Mouse (Mus musculus): ENCODE data around the gene Serpina3m. TPM values are rescaled to one million over a fixed set of nuclear protein-coding genes. Genes with fewer than 3 reads are reported as not detected.
"Not testable (repeated sequence)": the region's sequence is repeated elsewhere in the genome, so short reads cannot be mapped to it uniquely, and the experiment has no call there.

The Serpina3m gene
- polyA plus RNA-seq, 1 experiment from 2014 or later: not detected

- Histone ChIP-seq H3K9ac (no peak overlapping the region), H3K4me1 (replicated peaks) (no peaks in the 10 kb centered on the region), H3K27me3 (no peaks in the 10 kb centered on the region), H3K4me2 (no peak overlapping the region), H3K4me3 (replicated peaks) (no peak overlapping the region), H3K36me3 (replicated peaks) (no peaks in the 10 kb centered on the region), H3K27ac (replicated peaks) (no peak overlapping the region), H3K9me3 (replicated peaks) (no peaks in the 10 kb centered on the region)
- no peak for ATAC-seq (ENCODE audit: insufficient read depth)
These were observed 50.2 kb downstream of the Serpina3m start for GRCm38 (mm10) chr12:104388477-104388876.

DNA sequence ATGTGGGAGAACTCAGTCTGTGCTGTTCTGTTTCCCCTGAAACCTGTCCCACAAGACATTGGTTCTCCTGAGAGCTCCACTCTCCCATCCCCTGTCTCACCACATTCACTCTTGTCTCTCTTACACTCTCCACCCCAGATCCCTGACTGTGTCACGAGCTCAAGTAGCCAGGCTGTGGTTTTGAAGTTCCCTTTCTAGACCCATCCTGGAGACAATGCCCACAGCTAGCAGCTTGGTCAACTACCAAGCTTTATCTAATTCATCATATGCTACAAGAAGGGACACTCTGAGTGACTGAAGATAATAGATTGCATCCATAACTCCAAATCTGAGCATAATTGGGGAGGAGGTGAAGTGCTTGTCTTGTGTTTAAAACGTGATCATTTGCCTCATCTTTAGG, 52.8 kb downstream of the Serpina3m start:
- not testable (repeated sequence) for ATAC-seq (ENCODE audit: insufficient read depth); H3K36me3 ChIP-seq (replicated peaks); H3K27ac ChIP-seq (replicated peaks); H3K4me3 ChIP-seq (replicated peaks); H3K27me3 ChIP-seq; H3K4me2 ChIP-seq; H3K9ac ChIP-seq; H3K4me1 ChIP-seq (replicated peaks); H3K9me3 ChIP-seq (replicated peaks)
- WGBS (ENCODE audit: insufficient replicate concordance): 15% methylated on average over 2 of the region's 2 CpGs

GRCm38 (mm10) chr12:104403968-104404367, 65.7 kb downstream of the Serpina3m start:
- Histone ChIP-seq H3K9ac (no peak overlapping the region), H3K9me3 (replicated peaks) (no peaks in the 10 kb centered on the region), H3K27me3 (no peaks in the 10 kb centered on the region), H3K4me3 (replicated peaks) (no peak overlapping the region), H3K36me3 (replicated peaks) (no peaks in the 10 kb centered on the region), H3K27ac (replicated peaks) (no peak overlapping the region), H3K4me1 (replicated peaks) (no peaks in the 10 kb centered on the region), H3K4me2 (no peak overlapping the region)
- WGBS (ENCODE audit: insufficient replicate concordance): 51% methylated on average over 5 of the region's 5 CpGs
- ATAC-seq (ENCODE audit: insufficient read depth): peak; percentile 74

DNA sequence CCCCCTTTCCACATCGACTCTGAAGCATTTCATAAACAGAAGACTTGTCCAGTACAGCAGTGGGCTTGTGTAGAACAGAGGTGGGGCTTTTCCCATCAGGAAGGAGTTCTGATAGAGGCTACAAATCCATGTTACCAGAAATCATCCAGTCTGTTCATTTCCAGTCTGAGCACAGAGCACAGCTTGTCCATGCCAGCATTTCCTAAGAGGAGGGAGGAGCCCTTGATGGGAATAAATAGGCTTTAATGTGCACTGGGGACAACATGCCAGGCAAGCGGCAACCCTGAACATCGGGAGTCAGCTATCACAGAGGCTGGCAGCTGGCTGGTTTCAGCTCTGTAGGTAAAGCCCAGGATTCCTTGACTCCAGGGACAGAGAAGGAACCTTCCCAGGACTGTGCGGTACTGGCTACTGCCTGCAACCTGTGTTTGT, 68.2 kb downstream of the Serpina3m start, which contains the start of gene Serpina3n:
Gene Serpina3n (plus strand): TSS at position 276 of the 432 bp plus-strand sequence.
- H3K36me3 ChIP-seq (replicated peaks): no peaks in the 10 kb centered on the region
- H3K4me1 ChIP-seq (replicated peaks): no peaks in the 10 kb centered on the region
- H3K9ac ChIP-seq: no peak within 1 kb of the TSS
- no peak for ATAC-seq (ENCODE audit: insufficient read depth)
- no peaks in the 10 kb centered on the region for H3K9me3 ChIP-seq (replicated peaks)
- H3K4me3 ChIP-seq (replicated peaks): no peak within 1 kb of the TSS
- WGBS (ENCODE audit: insufficient replicate concordance): 51% methylated on average over 4 of the region's 4 CpGs
- no peaks in the 10 kb centered on the region for H3K27me3 ChIP-seq
- no peak within 1 kb of the TSS for H3K4me2 ChIP-seq
- no peak within 1 kb of the TSS for H3K27ac ChIP-seq (replicated peaks)

- Histone ChIP-seq H3K4me2 (no peak overlapping the region), H3K4me3 (replicated peaks) (no peak overlapping the region), H3K9ac (no peak overlapping the region), H3K27me3 (no peaks in the 10 kb centered on the region), H3K4me1 (replicated peaks) (no peaks in the 10 kb centered on the region), H3K36me3 (replicated peaks) (no peaks in the 10 kb centered on the region), H3K27ac (replicated peaks) (no peak overlapping the region), H3K9me3 (replicated peaks) (no peaks in the 10 kb centered on the region)
- no peak for ATAC-seq (ENCODE audit: insufficient read depth)
- WGBS (ENCODE audit: insufficient replicate concordance): 53% methylated on average over 6 of the region's 6 CpGs
These were observed 74.2 kb downstream of the Serpina3m start for GRCm38 (mm10) chr12:104412507-104412906.

- WGBS (ENCODE audit: insufficient replicate concordance): 38% methylated on average over 2 of the region's 2 CpGs
- H3K9ac ChIP-seq: no peak overlapping the region
- no peaks in the 10 kb centered on the region for H3K4me1 ChIP-seq (replicated peaks)
- no peak overlapping the region for H3K4me3 ChIP-seq (replicated peaks)
- no peaks in the 10 kb centered on the region for H3K36me3 ChIP-seq (replicated peaks)
- no peaks in the 10 kb centered on the region for H3K9me3 ChIP-seq (replicated peaks)
- no peak for ATAC-seq (ENCODE audit: insufficient read depth)
- H3K27me3 ChIP-seq: no peaks in the 10 kb centered on the region
- H3K4me2 ChIP-seq: no peak overlapping the region
- no peak overlapping the region for H3K27ac ChIP-seq (replicated peaks)
These were observed 76.3 kb downstream of the Serpina3m start for GRCm38 (mm10) chr12:104414576-104414975.

- Histone ChIP-seq H3K27me3 (no peaks in the 10 kb centered on the region), H3K36me3 (replicated peaks) (no peaks in the 10 kb centered on the region), H3K27ac (replicated peaks) (no peak overlapping the region), H3K4me2 (no peak overlapping the region), H3K4me1 (replicated peaks) (no peaks in the 10 kb centered on the region), H3K9me3 (replicated peaks) (no peaks in the 10 kb centered on the region), H3K4me3 (replicated peaks) (no peak overlapping the region), H3K9ac (no peak overlapping the region)
- 42% methylated on average over 6 of the region's 6 CpGs for WGBS (ENCODE audit: insufficient replicate concordance)
- no peak for ATAC-seq (ENCODE audit: insufficient read depth)
These were observed 77.5 kb downstream of the Serpina3m start for GRCm38 (mm10) chr12:104415625-104416315.

DNA sequence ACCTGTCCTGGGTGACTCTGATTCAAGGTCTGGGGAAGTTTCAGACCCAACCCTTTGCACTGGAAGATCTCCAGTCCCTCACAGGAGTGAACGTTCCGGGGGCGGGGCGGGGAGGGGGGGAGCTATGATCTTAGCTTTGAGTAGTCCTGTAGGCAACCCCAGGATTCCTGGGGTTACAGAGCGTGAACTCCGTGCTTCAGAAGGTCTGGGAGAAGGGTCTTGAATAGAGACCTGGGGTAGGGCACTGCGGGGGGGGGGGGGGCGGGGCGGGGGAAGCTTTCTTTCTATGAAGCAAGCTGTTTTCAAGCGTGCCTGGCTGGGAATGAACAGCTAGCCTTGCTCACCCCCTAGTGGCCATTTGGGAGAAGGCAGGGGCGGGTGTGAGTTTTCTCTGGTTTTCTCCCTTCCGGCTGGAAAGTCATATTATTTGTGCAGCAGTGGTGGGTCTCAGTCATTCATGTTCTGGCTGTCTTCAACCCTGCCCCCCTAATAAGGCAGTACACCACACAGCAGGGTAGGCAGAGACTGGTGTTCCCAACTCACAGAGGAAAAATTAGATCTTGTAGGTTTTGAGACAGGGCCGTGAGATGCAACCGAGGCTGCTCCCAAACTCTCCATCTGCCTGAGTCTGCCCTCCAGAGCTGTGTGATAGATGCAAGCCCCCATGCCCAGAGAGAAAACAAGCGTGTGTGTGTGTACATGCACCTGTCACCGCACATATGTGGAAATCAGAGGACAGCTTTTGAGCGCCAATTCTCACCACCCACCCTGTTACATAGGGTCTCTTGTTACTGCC, 80.3 kb downstream of the Serpina3m start:
- ATAC-seq (ENCODE audit: insufficient read depth): 0 out of 2 replicates have a peak, but pooled peaks have one; percentile 31
- 0 out of 2 replicates have a peak overlapping the region, but pooled peaks have one; percentile 10 for H3K4me3 ChIP-seq (replicated peaks)
- 16% methylated on average over 17 of the region's 17 CpGs for WGBS (ENCODE audit: insufficient replicate concordance)

GRCm38 (mm10) chr12:104419136-104419462, 80.8 kb downstream of the Serpina3m start:
- Histone ChIP-seq H3K9ac (no peak overlapping the region), H3K4me2 (no peak overlapping the region), H3K9me3 (replicated peaks) (no peaks in the 10 kb centered on the region), H3K4me1 (replicated peaks) (no peaks in the 10 kb centered on the region), H3K27ac (replicated peaks) (no peak overlapping the region), H3K36me3 (replicated peaks) (no peaks in the 10 kb centered on the region), H3K4me3 (replicated peaks) (no peak overlapping the region), H3K27me3 (no peaks in the 10 kb centered on the region)
- WGBS (ENCODE audit: insufficient replicate concordance): 5% methylated on average over 2 of the region's 2 CpGs
- ATAC-seq (ENCODE audit: insufficient read depth): peak; percentile 28; the same call in 1 of the 2 replicates

More for the DNA sequence above, 80.3 kb downstream of the Serpina3m start:
- Histone ChIP-seq H3K4me1 (replicated peaks) (no peaks in the 10 kb centered on the region), H3K9me3 (replicated peaks) (no peaks in the 10 kb centered on the region), H3K36me3 (replicated peaks) (no peaks in the 10 kb centered on the region), H3K4me2 (peak overlapping the region; percentile 25; the same call in 1 of the 2 replicates), H3K27ac (replicated peaks) (no peak overlapping the region), H3K9ac (no peak overlapping the region), H3K27me3 (no peaks in the 10 kb centered on the region)

DNA sequence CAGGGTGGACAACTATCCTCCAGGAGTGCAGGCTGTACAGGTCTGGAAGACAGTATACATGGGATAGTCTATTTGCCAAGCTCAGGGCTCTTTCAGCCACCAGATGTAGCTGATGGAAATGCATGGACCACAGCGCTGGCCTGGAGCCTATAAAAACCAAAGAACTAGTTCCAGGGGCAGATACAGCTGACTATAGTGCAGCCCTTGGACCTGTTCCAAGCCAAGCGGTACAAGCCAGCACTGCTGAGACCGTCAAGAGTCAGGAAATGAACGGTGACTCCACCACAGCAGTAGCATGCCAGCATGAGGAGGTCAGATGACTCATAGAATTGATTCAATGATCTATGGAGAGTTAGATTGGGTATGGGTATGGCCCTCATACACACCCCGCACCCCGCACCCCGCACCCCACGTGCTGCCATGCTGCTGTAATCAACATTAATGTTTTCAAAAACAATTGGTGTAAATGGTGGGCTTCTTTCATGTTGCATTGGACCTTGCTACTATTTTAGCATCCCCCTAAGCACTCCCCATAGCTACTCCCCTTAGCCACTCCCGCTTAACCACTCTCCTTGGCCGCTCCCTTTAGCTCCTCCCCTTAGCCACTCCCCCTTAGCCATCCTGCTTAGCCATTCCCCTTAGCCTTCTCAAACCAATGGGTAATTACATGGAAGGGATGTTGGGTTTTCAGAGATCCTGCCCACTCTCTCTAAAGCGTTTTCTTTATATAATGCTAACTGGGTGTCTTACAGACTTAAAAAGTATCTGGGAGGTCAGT, 84.5 kb downstream of the Serpina3m start:
- Histone ChIP-seq H3K36me3 (replicated peaks) (no peaks in the 10 kb centered on the region), H3K27ac (replicated peaks) (no peak overlapping the region), H3K4me1 (replicated peaks) (no peaks in the 10 kb centered on the region), H3K27me3 (no peaks in the 10 kb centered on the region), H3K4me2 (no peak overlapping the region), H3K9me3 (replicated peaks) (no peaks in the 10 kb centered on the region), H3K9ac (no peak overlapping the region), H3K4me3 (replicated peaks) (no peak overlapping the region)
- WGBS (ENCODE audit: insufficient replicate concordance): 62% methylated on average over 11 of the region's 11 CpGs
- ATAC-seq (ENCODE audit: insufficient read depth): no peak

DNA sequence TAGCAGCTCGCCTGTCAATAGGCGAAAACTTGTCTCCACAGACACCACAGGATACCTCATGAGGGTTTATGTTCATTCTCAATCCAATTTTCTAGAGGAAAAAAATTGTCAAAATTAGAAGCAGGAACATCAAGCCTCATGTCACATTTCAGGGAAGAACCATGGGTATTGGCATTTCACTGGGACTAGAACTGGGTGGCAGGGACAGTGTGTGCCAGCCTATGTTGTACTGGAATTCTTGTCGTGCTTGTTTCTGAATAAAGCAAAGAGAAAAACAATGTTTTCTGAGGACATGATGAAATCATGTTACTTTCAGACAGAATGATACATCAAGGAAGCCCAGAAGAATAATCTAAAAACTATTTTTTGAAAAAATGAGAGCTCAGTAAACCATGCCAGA, 87.3 kb downstream of the Serpina3m start:
- Histone ChIP-seq H3K4me1 (replicated peaks) (no peaks in the 10 kb centered on the region), H3K27me3 (no peaks in the 10 kb centered on the region), H3K4me3 (replicated peaks) (no peak overlapping the region), H3K27ac (replicated peaks) (no peak overlapping the region), H3K4me2 (no peak overlapping the region), H3K9ac (no peak overlapping the region), H3K9me3 (replicated peaks) (no peaks in the 10 kb centered on the region), H3K36me3 (replicated peaks) (no peaks in the 10 kb centered on the region)
- WGBS (ENCODE audit: insufficient replicate concordance): 55% methylated on average over 3 of the region's 3 CpGs
- ATAC-seq (ENCODE audit: insufficient read depth): no peak

All from liver, embryonic 15.5 days (tissue).